Mouse (Mus musculus) erythroblast, embryonic 14.5 days (primary cell): ENCODE data around the gene Zfp758. TPM values are rescaled to one million over a fixed set of nuclear protein-coding genes. Genes with fewer than 3 reads are reported as not detected.
A peak's percentile ranks its signal among the peaks of the same experiment; 100 is the strongest.

ENCODE experiments used
- H3K27me3 ChIP-seq: 2 replicates; pipeline ENCODE4 v1.6.1; 2012; ENCODE audit warnings: inconsistent platforms; ENCODE audit not compliant: control insufficient read depth
- H3K36me3 ChIP-seq: 2 replicates; pipeline ENCODE4 v1.6.1; 2012; ENCODE audit warnings: mild to moderate bottlenecking, inconsistent platforms; ENCODE audit not compliant: control insufficient read depth
- H3K4me1 ChIP-seq: 2 replicates; pipeline ENCODE4 v1.6.1; 2012; ENCODE audit warnings: inconsistent platforms; ENCODE audit not compliant: control insufficient read depth
- H3K4me3 ChIP-seq: replicated peaks from 2 replicates; pipeline ENCODE3; 2012; ENCODE audit warnings: moderate library complexity, mild to moderate bottlenecking, inconsistent platforms
- H3K9me3 ChIP-seq: 2 replicates; pipeline ENCODE4 v1.6.1; 2012; ENCODE audit warnings: low read length, inconsistent platforms, mixed read lengths; ENCODE audit not compliant: control insufficient read depth
- GATA1 ChIP-seq: IDR thresholded peaks from 2 replicates; pipeline ENCODE4 v1.6.1; 2012; ENCODE audit warnings: low read length, inconsistent platforms, mixed read lengths
- TAL1 ChIP-seq: IDR thresholded peaks from 3 replicates; pipeline ENCODE4 v1.6.1; 2012; ENCODE audit warnings: low read length, inconsistent platforms, mixed read lengths
- polyA plus RNA-seq: library from polyadenylated mRNA; stranded (reverse); fragments of >175 nt; gene quantifications from 2 replicates; pipeline ENCODE4 v1.2.3, GENCODE M21; 2012

Zfp758 gene
- polyA plus RNA-seq, 1 experiment, result not detected

DNA sequence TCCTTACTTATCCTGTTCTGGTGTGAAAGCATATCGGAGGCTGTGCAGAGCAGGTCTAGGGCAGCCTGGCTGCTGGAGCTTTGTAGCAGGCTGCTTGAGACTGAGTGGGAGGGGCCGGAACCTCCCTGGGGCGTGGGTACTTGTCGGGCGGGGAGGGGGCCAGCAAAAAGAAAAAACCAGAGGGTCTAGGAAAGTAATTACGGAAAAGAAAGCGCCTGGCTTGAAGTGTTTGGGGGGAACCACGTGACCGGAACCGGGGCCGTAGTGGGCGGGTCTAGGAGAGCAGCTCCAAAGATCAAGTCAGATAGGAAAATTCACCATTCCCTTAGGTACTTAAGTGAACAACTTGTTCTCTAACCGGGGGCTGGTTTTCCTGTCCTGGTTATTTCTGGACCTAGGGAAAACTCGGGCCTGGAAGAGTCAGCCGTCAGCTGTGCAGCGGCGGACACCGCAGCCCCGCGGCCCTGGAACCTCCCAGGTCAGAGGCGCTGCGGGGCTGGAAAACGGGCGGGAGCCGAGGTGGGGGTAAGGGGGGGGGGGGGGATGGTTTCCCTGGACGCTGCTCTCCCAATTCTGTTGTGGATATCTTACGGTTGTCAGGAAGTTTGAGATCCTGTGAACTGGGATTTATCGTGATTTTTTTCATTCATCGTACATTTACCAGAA, 62.8 kb downstream of the Zfp758 start, which contains the start of gene Zfp946:
Zfp946 (plus strand) TSS at position 271 of the 666 bp plus-strand sequence.
- H3K4me1 ChIP-seq, result peaks cover 16% of the 10 kb centered on the region
- H3K36me3 ChIP-seq, result no peaks in the 10 kb centered on the region
- H3K27me3 ChIP-seq, result peaks cover 6% of the 10 kb centered on the region
- TF ChIP-seq GATA1 (no peak), TAL1 (no peak)
- H3K4me3 ChIP-seq, result peak within 1 kb of the TSS; percentile 76
- H3K9me3 ChIP-seq, result no peaks in the 10 kb centered on the region

DNA sequence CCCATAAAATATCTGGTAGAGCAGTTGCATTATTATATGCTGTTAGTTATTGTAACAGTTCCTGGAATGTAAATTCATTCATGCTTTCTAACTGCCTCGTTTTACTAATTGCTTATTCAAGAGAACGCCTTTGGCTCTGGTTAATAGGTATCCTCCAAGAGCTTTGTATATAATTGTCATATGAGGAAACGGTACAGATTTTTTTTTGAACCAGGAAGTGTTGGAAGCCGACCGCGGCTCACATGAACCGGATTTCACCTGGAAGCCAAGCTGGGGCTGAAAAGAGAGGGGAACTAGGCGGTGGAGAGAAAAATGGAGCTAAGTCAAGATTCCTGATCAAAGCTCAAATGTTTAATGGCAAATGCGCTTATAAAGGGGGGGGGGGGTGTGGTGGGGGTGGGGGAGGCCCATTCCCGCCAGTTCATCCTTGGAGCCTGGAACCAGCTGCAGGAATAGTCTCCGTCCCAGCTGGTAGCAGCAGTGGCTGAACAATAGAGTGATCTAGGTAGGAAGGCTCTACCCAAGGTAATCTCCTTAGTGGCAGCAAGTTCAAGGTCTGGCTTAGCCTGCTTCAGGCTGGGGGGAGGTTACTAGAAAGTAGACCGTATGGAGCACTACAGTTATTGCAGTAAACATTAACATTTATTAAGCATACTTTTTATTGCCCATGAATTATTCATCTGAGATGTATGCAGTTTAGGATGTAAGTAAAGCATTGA, 63.5 kb downstream of the Zfp758 start:
- Histone ChIP-seq H3K36me3 (no peaks in the 10 kb centered on the region), H3K4me3 (peak overlapping the region; percentile 76), H3K9me3 (no peaks in the 10 kb centered on the region), H3K4me1 (peaks cover 16% of the 10 kb centered on the region), H3K27me3 (peaks cover 4% of the 10 kb centered on the region)
- no peak for TF ChIP-seq GATA1
- no peak for TF ChIP-seq TAL1

Other genes starting within 250 kb of the Zfp758 start
- not detected in 2 replicates for gene Zfp947, start 195.3 kb upstream of the Zfp758 start, polyA plus RNA-seq
- gene Zfp994, start 135.8 kb upstream of the Zfp758 start, polyA plus RNA-seq, result not detected in 2 replicates
- 0.01 and 0.02 TPM in 2 replicates for gene CT030661.1, start 46.6 kb upstream of the Zfp758 start, polyA plus RNA-seq
- gene Zfp944, start 53 bp upstream of the Zfp758 start, polyA plus RNA-seq, result 0.03 and 0.07 TPM in 2 replicates
- gene Zfp946, start 62.8 kb downstream of the Zfp758 start, polyA plus RNA-seq, result 0.22 and 0.34 TPM in 2 replicates
- 0.01 TPM in 1 of 2 replicates, not detected in the other for gene Vmn2r111, start 212.0 kb downstream of the Zfp758 start, polyA plus RNA-seq
- gene Vmn2r112, start 239.5 kb downstream of the Zfp758 start, polyA plus RNA-seq, result not detected in 2 replicates